Mouse (Mus musculus) bone marrow, adult 2 months (tissue): ENCODE results near the gene Klhl32.

ENCODE experiments used
- CTCF ChIP-seq: fragments of 200-500 bp; IDR thresholded peaks from 2 replicates; pipeline ENCODE4 v1.5.1; 2011; ENCODE audit warnings: low read length, control low read depth; ENCODE audit not compliant: control insufficient read depth, insufficient read depth
- POLR2A ChIP-seq: fragments of 200-500 bp; IDR thresholded peaks from 2 replicates; pipeline ENCODE4 v1.6.1; 2011; ENCODE audit warnings: low read depth, mild to moderate bottlenecking, control low read depth, low read length, borderline replicate concordance; ENCODE audit not compliant: control insufficient read depth

- TF ChIP-seq CTCF (peak; percentile 91), POLR2A (peak; percentile 52; the same call in 1 of the 2 replicates)
These were observed 47.1 kb upstream of the Klhl32 start, which contains the start of gene Ndufaf4 for GRCm38 (mm10) chr4:24897851-24898515.
